Comparison of ENCODE assay signal across 8 mouse cellular contexts in the genomic region with DNA sequence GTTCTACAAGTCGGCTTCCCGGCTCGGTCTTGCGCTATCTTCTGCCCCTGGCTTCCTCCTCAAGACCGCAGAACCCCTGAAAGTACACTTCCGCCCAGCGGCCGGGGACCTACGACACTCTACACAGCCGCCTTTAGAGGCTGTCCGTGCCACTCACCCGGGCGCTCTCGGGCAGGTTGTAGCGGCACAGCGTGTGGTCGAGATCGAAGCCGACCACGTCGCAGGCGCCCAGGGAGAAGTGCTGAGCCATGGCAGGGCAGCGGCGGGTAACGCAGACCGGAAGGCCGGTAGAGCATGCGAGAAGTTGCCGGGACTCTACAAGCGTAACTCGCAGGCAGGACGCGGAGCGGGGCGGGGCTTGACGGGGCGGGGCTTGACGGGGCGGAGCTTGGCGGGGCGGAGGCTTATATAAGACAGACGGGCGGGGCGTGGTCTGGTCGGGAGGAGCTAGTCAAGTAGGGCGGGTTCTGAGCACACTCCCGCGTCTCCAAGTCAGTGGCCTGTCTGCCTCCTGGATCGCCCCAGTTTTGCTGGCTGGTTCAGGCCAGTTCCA. TPM values are rescaled to one million over a fixed set of nuclear protein-coding genes. Genes with fewer than 3 reads are reported as not detected.
DNase-seq lines count a peak whose midpoint lies in the region; ATAC-seq lines count a peak whose summit lies in the region.

A gene (minus strand): TSS at position 349 of the 553 bp plus-strand sequence.

- WGBS in lung, embryonic 16.5 days = under 1% methylated on average over 49 of the region's 49 CpGs

- H3K4me3 ChIP-seq in lung, embryonic 16.5 days (ENCODE audit: low read length) = peak within 1 kb of the TSS; percentile 91

- H3K4me2 ChIP-seq in lung, embryonic 16.5 days (ENCODE audit: low read depth, low read length) = peak within 1 kb of the TSS; percentile 76

- H3K27me3 ChIP-seq in lung, embryonic 16.5 days (ENCODE audit: control insufficient read depth, insufficient read depth, low read depth, low read length) = no peaks in the 10 kb centered on the region

- H3K27ac ChIP-seq in lung, embryonic 16.5 days (ENCODE audit: low read length) = peak within 1 kb of the TSS; percentile 90

- H3K36me3 ChIP-seq in lung, embryonic 16.5 days (ENCODE audit: control insufficient read depth, insufficient read depth, low read length) = no peaks in the 10 kb centered on the region

- H3K4me1 ChIP-seq in lung, embryonic 16.5 days (replicated peaks; ENCODE audit: control insufficient read depth, insufficient read depth, low read length) = peaks cover 7% of the 10 kb centered on the region; the same call in 1 of the 2 replicates

- H3K9ac ChIP-seq in lung, embryonic 16.5 days (ENCODE audit: low read length) = peak within 1 kb of the TSS; percentile 97

- H3K9me3 ChIP-seq in lung, embryonic 16.5 days (ENCODE audit: control insufficient read depth, low read length) = no peaks in the 10 kb centered on the region

- peak; percentile 66 for DNase-seq in MEL-GATA-1-ER (ENCODE audit: extremely low read depth, low read depth)
- peak; percentile 91 for DNase-seq in cerebellum, adult 8-10 months
- DNase-seq in forelimb bud, embryonic 11.5 days (ENCODE audit: low read depth, low spot score) = peak; percentile 87
- peak; percentile 72 for DNase-seq in layer of hippocampus, adult 9-10 months (ENCODE audit: low spot score)
- peak; percentile 90 for DNase-seq in ovary, postnatal 10 days (ENCODE audit: low spot score)
- DNase-seq in thymus, postnatal 10 days (ENCODE audit: low spot score in 2 of 2) = peak; percentile 92 to 96

- peak; percentile 83 to 86 for ATAC-seq in hematopoietic stem cell, adult 5-6 weeks (replicated peaks in 1 of 2; ENCODE audit: insufficient read depth in 1 of 2, low FRiP score in 2 of 2, low TSS enrichment in 1 of 2, low read depth in 1 of 2, poor library complexity in 2 of 2, severe bottlenecking in 2 of 2)
- ATAC-seq in lung, embryonic 16.5 days (ENCODE audit: low read depth) = peak; percentile 99

RNA-seq across cellular contexts. Expression of the gene that starts here (rescaled TPM):
- total RNA-seq in hematopoietic stem cell, adult 5-6 weeks (2017) = 53.0 and 53.5 TPM in 2 replicates
- polyA plus RNA-seq in lung, embryonic 16.5 days (2015; fragmentation: Nextera tagmentation; extraction: Ambion mirVana) = 12.8 and 13.1 TPM in 2 replicates

Comparison
In these comparisons a context has a peak if more than half of its experiments do, and no peak if none do; other contexts are left out.
1. Peak in every context shown above with its lines: DNase-seq, ATAC-seq, H3K4me3 ChIP-seq and H3K27ac ChIP-seq.